Comparison of ENCODE assay signal across 14 mouse cellular contexts in the genomic region with DNA sequence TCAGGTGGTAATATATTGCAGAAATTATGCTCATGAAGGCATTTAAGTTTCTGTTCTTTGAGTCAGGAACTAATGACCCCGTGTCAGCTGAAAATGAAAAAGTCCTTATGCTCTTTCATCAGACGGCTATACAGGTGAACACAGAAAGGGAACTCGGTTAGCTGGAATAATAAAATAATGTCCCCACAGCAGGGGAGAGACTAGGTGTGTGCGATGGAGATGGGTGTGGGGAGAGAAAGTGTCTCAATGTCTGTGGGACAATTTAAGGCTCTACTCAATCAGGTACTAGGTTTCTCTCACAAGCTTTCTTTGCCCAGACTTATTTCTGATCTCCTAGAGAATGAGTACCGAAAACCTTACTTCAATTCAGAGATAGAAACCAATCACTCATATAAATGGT.
DNase-seq lines count a peak whose midpoint lies in the region; ATAC-seq lines count a peak whose summit lies in the region.
"Had no signal": no experiment of that assay in that cellular context is flagged by ENCODE, and none has a peak within 500 bp of the region (broad histone marks: within the 10 kb centered on the region; RNA-seq: fewer than 3 reads in every experiment).

No protein-coding gene starts in this region.

- peaks cover 44% of the 10 kb centered on the region for H3K4me1 ChIP-seq in hindbrain, embryonic 13.5 days (replicated peaks)
- H3K4me1 ChIP-seq in midbrain, embryonic 13.5 days (replicated peaks), result peaks cover 64% of the 10 kb centered on the region
- H3K4me1 ChIP-seq in neural tube, embryonic 15.5 days, result peaks cover 21% of the 10 kb centered on the region
- H3K4me1 ChIP-seq: heart, embryonic 15.5 days had no signal

- ATAC-seq in hindbrain, embryonic 13.5 days (ENCODE audit: low FRiP score), result no peak
- peak; percentile 3; the same call in 1 of the 2 replicates for ATAC-seq in midbrain, embryonic 13.5 days
- no peak for ATAC-seq in neural tube, embryonic 15.5 days (ENCODE audit: low FRiP score)

- H3K27me3 ChIP-seq in hindbrain, embryonic 13.5 days, result no peaks in the 10 kb centered on the region
- no peaks in the 10 kb centered on the region for H3K27me3 ChIP-seq in midbrain, embryonic 13.5 days
- no peaks in the 10 kb centered on the region for H3K27me3 ChIP-seq in neural tube, embryonic 15.5 days (replicated peaks)
- H3K27me3 ChIP-seq: heart, embryonic 15.5 days had no signal

- DNase-seq in retina, embryonic 14.5 days (ENCODE audit: low spot score), result peak; percentile 54
- no peak for DNase-seq in retina, postnatal 1 day
- no peak for DNase-seq in lung, postnatal 14 days
- DNase-seq in urinary bladder, postnatal 4 days (ENCODE audit: low spot score in 2 of 2), result no peak
- no peak for DNase-seq in layer of hippocampus, adult 18-20 months (ENCODE audit: low spot score in 2 of 2)
- DNase-seq: adrenal gland, postnatal 25 days; B cell, adult 2 months; thymus, postnatal 25 days had no signal

- H3K36me3 ChIP-seq in hindbrain, embryonic 13.5 days, result peaks cover 15% of the 10 kb centered on the region
- peaks cover 17% of the 10 kb centered on the region for H3K36me3 ChIP-seq in midbrain, embryonic 13.5 days
- no peaks in the 10 kb centered on the region for H3K36me3 ChIP-seq in neural tube, embryonic 15.5 days

- H3K27ac ChIP-seq in hindbrain, embryonic 13.5 days, result peak overlapping the region; percentile 77
- H3K27ac ChIP-seq in midbrain, embryonic 13.5 days, result peak overlapping the region; percentile 80
- peak overlapping the region; percentile 54 for H3K27ac ChIP-seq in neural tube, embryonic 15.5 days (replicated peaks)
- H3K27ac ChIP-seq: heart, embryonic 15.5 days; liver, embryonic 14.5 days had no signal

- H3K4me3 ChIP-seq in hindbrain, embryonic 13.5 days, result no peak overlapping the region
- H3K4me3 ChIP-seq in midbrain, embryonic 13.5 days (replicated peaks), result no peak overlapping the region
- no peak overlapping the region for H3K4me3 ChIP-seq in neural tube, embryonic 15.5 days (replicated peaks)
- H3K4me3 ChIP-seq: heart, embryonic 15.5 days; myocyte had no signal

- no peaks in the 10 kb centered on the region for H3K9me3 ChIP-seq in hindbrain, embryonic 13.5 days
- H3K9me3 ChIP-seq in midbrain, embryonic 13.5 days, result no peaks in the 10 kb centered on the region
- H3K9me3 ChIP-seq in neural tube, embryonic 15.5 days (replicated peaks), result no peaks in the 10 kb centered on the region
- H3K9me3 ChIP-seq: heart, embryonic 15.5 days had no signal

- WGBS in hindbrain, embryonic 13.5 days, result 35% methylated on average over 5 of the region's 5 CpGs
- WGBS in midbrain, embryonic 13.5 days, result 29% methylated on average over 5 of the region's 5 CpGs
- WGBS in neural tube, embryonic 15.5 days, result 32% methylated on average over 5 of the region's 5 CpGs

- 0 out of 2 replicates have a peak overlapping the region, but pooled peaks have one; percentile 10 for H3K9ac ChIP-seq in hindbrain, embryonic 13.5 days
- H3K9ac ChIP-seq in midbrain, embryonic 13.5 days (replicated peaks), result no peak overlapping the region
- H3K9ac ChIP-seq in neural tube, embryonic 15.5 days (replicated peaks), result no peak overlapping the region
- H3K9ac ChIP-seq: heart, embryonic 15.5 days; liver, embryonic 14.5 days had no signal

- no peak overlapping the region for H3K4me2 ChIP-seq in hindbrain, embryonic 13.5 days
- peak overlapping the region; percentile 11; the same call in 1 of the 2 replicates for H3K4me2 ChIP-seq in midbrain, embryonic 13.5 days (replicated peaks)
- no peak overlapping the region for H3K4me2 ChIP-seq in neural tube, embryonic 15.5 days
- H3K4me2 ChIP-seq: heart, embryonic 15.5 days had no signal
